Mouse (Mus musculus): Measurements from ENCODE around the gene Gm21093. TPM values are rescaled to one million over a fixed set of nuclear protein-coding genes. Genes with fewer than 3 reads are reported as not detected.
"Not testable (repeated sequence)": the region's sequence is repeated elsewhere in the genome, so short reads cannot be mapped to it uniquely, and the experiment has no call there.

Gene Gm21093
- total RNA-seq (2014; rRNA removed) = 1.3 and 4.7 TPM in 2 replicates
- 0.39 TPM in 1 of 2 replicates, not detected in the other for polyA plus RNA-seq (2015; fragmentation: Nextera tagmentation; extraction: Ambion mirVana)

- H3K4me3 ChIP-seq (ENCODE audit: low read depth, low read length); ATAC-seq (ENCODE audit: low FRiP score); H3K27ac ChIP-seq (ENCODE audit: low read depth, low read length); H3K9ac ChIP-seq (replicated peaks; ENCODE audit: low read length, poor library complexity, severe bottlenecking); H3K9me3 ChIP-seq (ENCODE audit: low read length); H3K36me3 ChIP-seq (ENCODE audit: insufficient read depth, low read length); H3K4me1 ChIP-seq (ENCODE audit: insufficient read depth, low read length); DNase-seq (ENCODE audit: low spot score); H3K27me3 ChIP-seq (ENCODE audit: insufficient read depth, low read length); H3K4me2 ChIP-seq (ENCODE audit: low read depth, low read length, poor library complexity, severe bottlenecking): not testable (repeated sequence)
- no CpG with 5 or more reads among the region's 8 CpGs for WGBS
Observed at GRCm38 (mm10) chr4:42034626-42035025, at the start of gene Gm21093. Gene Gm21093, minus strand, starts transcription at chr4:42034726.

Other genes with a start within 250 kb of the Gm21093 start
- not detected in 2 replicates for gene Gm21541, start 131.1 kb downstream of the Gm21093 start, total RNA-seq (2014; rRNA removed)
- gene Gm21541, start 131.1 kb downstream of the Gm21093 start, polyA plus RNA-seq (2015; fragmentation: Nextera tagmentation; extraction: Ambion mirVana) = not detected in 2 replicates
- gene Gm20878, start 93.2 kb downstream of the Gm21093 start, total RNA-seq (2014; rRNA removed) = 11.9 and 13.7 TPM in 2 replicates
- 9.3 and 10.0 TPM in 2 replicates for gene Gm20878, start 93.2 kb downstream of the Gm21093 start, polyA plus RNA-seq (2015; fragmentation: Nextera tagmentation; extraction: Ambion mirVana)
- gene Fam205a4, start 68.7 kb downstream of the Gm21093 start, total RNA-seq (2014; rRNA removed) = 1.6 and 2.2 TPM in 2 replicates
- gene Fam205a4, start 68.7 kb downstream of the Gm21093 start, polyA plus RNA-seq (2015; fragmentation: Nextera tagmentation; extraction: Ambion mirVana) = 1.5 and 1.7 TPM in 2 replicates
- not detected in 2 replicates for gene Gm3893, start 56.5 kb upstream of the Gm21093 start, total RNA-seq (2014; rRNA removed)
- not detected in 2 replicates for gene Gm3893, start 56.5 kb upstream of the Gm21093 start, polyA plus RNA-seq (2015; fragmentation: Nextera tagmentation; extraction: Ambion mirVana)
- not detected in 2 replicates for gene Gm13304, start 80.1 kb upstream of the Gm21093 start, total RNA-seq (2014; rRNA removed)
- 0.23 TPM in 1 of 2 replicates, not detected in the other for gene Gm13304, start 80.1 kb upstream of the Gm21093 start, polyA plus RNA-seq (2015; fragmentation: Nextera tagmentation; extraction: Ambion mirVana)
- gene Gm13306, start 118.7 kb upstream of the Gm21093 start, total RNA-seq (2014; rRNA removed) = 2.0 and 5.5 TPM in 2 replicates
- gene Gm13306, start 118.7 kb upstream of the Gm21093 start, polyA plus RNA-seq (2015; fragmentation: Nextera tagmentation; extraction: Ambion mirVana) = 6.3 and 10.6 TPM in 2 replicates
- not detected in 2 replicates for gene Gm13305, start 133.9 kb upstream of the Gm21093 start, total RNA-seq (2014; rRNA removed)
- gene Gm13305, start 133.9 kb upstream of the Gm21093 start, polyA plus RNA-seq (2015; fragmentation: Nextera tagmentation; extraction: Ambion mirVana) = not detected in 2 replicates
- gene Gm10600, start 205.9 kb upstream of the Gm21093 start, total RNA-seq (2014; rRNA removed) = not detected in 2 replicates
- gene Gm10600, start 205.9 kb upstream of the Gm21093 start, polyA plus RNA-seq (2015; fragmentation: Nextera tagmentation; extraction: Ambion mirVana) = not detected in 2 replicates
- 1.3 TPM in 1 of 2 replicates, not detected in the other for gene Ccl21b, start 221.0 kb upstream of the Gm21093 start, total RNA-seq (2014; rRNA removed)
- not detected in 2 replicates for gene Ccl21b, start 221.0 kb upstream of the Gm21093 start, polyA plus RNA-seq (2015; fragmentation: Nextera tagmentation; extraction: Ambion mirVana)

All from midbrain, postnatal 0 days (tissue).